Mouse (Mus musculus): ENCODE measurements around the gene Rara.

- no peak for TF ChIP-seq USF1 (IDR thresholded peaks at IDR 0.05; ENCODE audit: low read depth, low read length)
- TF ChIP-seq CTCF (conservative IDR thresholded peaks at IDR 0.05 in 1 of 2, IDR thresholded peaks at IDR 0.05 in 1 of 2; ENCODE audit: low read depth in 2 of 2, low read length in 2 of 2) = no peak
- no peak for TF ChIP-seq GABPA (IDR thresholded peaks at IDR 0.05; ENCODE audit: insufficient replicate concordance, low read depth, low read length)
- no peak for TF ChIP-seq ZNF384 (IDR thresholded peaks at IDR 0.05; ENCODE audit: low read depth, low read length)
- TF ChIP-seq EP300 (IDR thresholded peaks at IDR 0.05; ENCODE audit: low read length) = no peak
- TF ChIP-seq MAX (IDR thresholded peaks at IDR 0.05; ENCODE audit: low read length) = no peak
- no peak for TF ChIP-seq RCOR1 (conservative IDR thresholded peaks at IDR 0.05; ENCODE audit: low read depth, low read length)
- no peak for TF ChIP-seq IRF4 (IDR thresholded peaks at IDR 0.05; ENCODE audit: low read depth, low read length)
- TF ChIP-seq MXI1 (IDR thresholded peaks at IDR 0.05; ENCODE audit: low read depth, low read length) = no peak
These were observed 22.6 kb upstream of the Rara start for GRCm38 (mm10) chr11:98905033-98905432.

Data from CH12.LX (cell line).